Mouse (Mus musculus) layer of hippocampus, adult 2 months (tissue): Measurements from ENCODE around the gene AU015836. TPM values are rescaled to one million over a fixed set of nuclear protein-coding genes. Genes with fewer than 3 reads are reported as not detected.

Experiments
- DNase-seq, 2 experiments: peaks; one replicate each; pipeline ENCODE4 v3.0.0; 2022; ENCODE audit warnings: low spot score in 2 of 2
- H3K27ac ChIP-seq: fragments of 200-600 bp; 2 replicates; pipeline ENCODE4 v1.8.1; 2022
- H3K4me3 ChIP-seq: fragments of 200-600 bp; 2 replicates; pipeline ENCODE4 v1.8.1; 2022; ENCODE audit warnings: mild to moderate bottlenecking
- CTCF ChIP-seq: fragments of 200-600 bp; conservative IDR thresholded peaks from 2 replicates; pipeline ENCODE4 v1.8.1; 2022; ENCODE audit warnings: antibody characterized with exemption, mild to moderate bottlenecking, moderate library complexity
- total RNA-seq, 2 experiments: library from RNA; stranded (reverse); gene quantifications; 2 replicates each; pipeline ENCODE4 v1.2.3; 2021

AU015836 gene
- total RNA-seq, 2 experiments from 2014 or later = not detected

DNA sequence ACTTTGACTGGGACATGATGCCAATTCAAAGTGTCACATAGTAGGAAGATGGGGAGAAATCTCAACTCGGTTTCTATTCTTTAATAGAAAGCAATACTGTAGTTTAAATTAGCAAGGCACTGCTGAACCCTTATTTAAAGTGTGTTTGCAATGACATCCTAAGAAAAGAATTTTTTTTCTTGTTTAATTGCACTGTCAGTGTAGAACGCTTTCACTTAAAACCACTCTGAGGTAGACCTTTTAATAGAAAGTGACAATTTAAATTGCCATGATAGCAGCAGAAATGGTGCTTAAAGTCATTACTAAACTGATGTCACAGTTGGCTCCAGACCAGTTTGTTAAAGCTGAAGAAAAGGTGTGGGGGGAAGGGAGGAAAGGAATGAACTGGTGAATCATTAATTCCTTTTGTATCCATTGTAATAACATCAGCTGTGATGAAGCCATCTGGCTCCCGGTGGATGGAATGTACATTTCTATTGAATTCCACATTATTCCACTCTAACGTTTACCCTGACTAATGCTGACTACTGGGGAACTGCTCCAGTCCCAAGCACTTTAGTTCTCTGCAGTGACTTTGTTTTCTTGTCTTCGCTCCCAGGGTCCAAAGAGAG, 53.9 kb downstream of the AU015836 start:
- TF ChIP-seq CTCF = no peak
- no peak overlapping the region for H3K27ac ChIP-seq
- DNase-seq = no peak
- no peak overlapping the region for H3K4me3 ChIP-seq

Other genes with a start within 250 kb of the AU015836 start
- gene Pdk3, start 136.5 kb upstream of the AU015836 start, total RNA-seq = 10 to 100 TPM; 39.0 to 43.9 TPM
- 10 to 100 TPM; 34.2 to 38.4 TPM for gene Zfx, start 155.0 kb downstream of the AU015836 start, total RNA-seq
- 100 to 1,000 TPM; 102 to 159 TPM for gene Eif2s3x, start 244.2 kb downstream of the AU015836 start, total RNA-seq